Mouse (Mus musculus) brain, embryonic 18.5 days (tissue): ENCODE results near the gene Ercc6l.

ENCODE experiments used
- DNase-seq: peaks from one replicate; pipeline ENCODE4 v3.0.0-alpha.2; 2012; ENCODE audit warnings: low read depth, low spot score

The Ercc6l gene

GRCm38 (mm10) chrX:102156618-102157422, at the start of gene Ercc6l:
Gene Ercc6l, minus strand, starts transcription at chrX:102157091.
- DNase-seq = peak; percentile 87

- DNase-seq = no peak
These were observed 33.9 kb upstream of the Ercc6l start for GRCm38 (mm10) chrX:102190840-102191239.

- no peak for DNase-seq
These were observed 32.7 kb upstream of the Ercc6l start for GRCm38 (mm10) chrX:102189581-102189980.

GRCm38 (mm10) chrX:102188712-102189497, 32.0 kb upstream of the Ercc6l start, which contains the start of gene Rps4x:
Gene Rps4x, minus strand, starts transcription at chrX:102189394.
- peak; percentile 73 for DNase-seq

- no peak for DNase-seq
These were observed 30.3 kb upstream of the Ercc6l start for GRCm38 (mm10) chrX:102187023-102187699.

- DNase-seq = no peak
These were observed 25.7 kb upstream of the Ercc6l start for GRCm38 (mm10) chrX:102182575-102182974.

GRCm38 (mm10) chrX:102175538-102176287, 18.8 kb upstream of the Ercc6l start:
- no peak for DNase-seq

GRCm38 (mm10) chrX:102170900-102171299, 14.0 kb upstream of the Ercc6l start:
- DNase-seq = no peak

GRCm38 (mm10) chrX:102170135-102170534, 13.2 kb upstream of the Ercc6l start:
- no peak for DNase-seq

- no peak for DNase-seq
These were observed 12.8 kb upstream of the Ercc6l start for GRCm38 (mm10) chrX:102169724-102170123.

- DNase-seq = no peak
These were observed 10.1 kb upstream of the Ercc6l start for GRCm38 (mm10) chrX:102166986-102167385.

GRCm38 (mm10) chrX:102166521-102166920, 9.6 kb upstream of the Ercc6l start:
- DNase-seq = no peak

- DNase-seq = no peak
These were observed 6.6 kb upstream of the Ercc6l start for GRCm38 (mm10) chrX:102163529-102163928.

- no peak for DNase-seq
These were observed 6.2 kb upstream of the Ercc6l start for GRCm38 (mm10) chrX:102163096-102163495.

- no peak for DNase-seq
These were observed 3.6 kb upstream of the Ercc6l start for GRCm38 (mm10) chrX:102160528-102160927.

GRCm38 (mm10) chrX:102159778-102160177, 2.9 kb upstream of the Ercc6l start:
- no peak for DNase-seq

GRCm38 (mm10) chrX:102157423-102157791, 516 bp upstream of the Ercc6l start:
- no peak for DNase-seq

- no peak for DNase-seq
These were observed 15.7 kb downstream of the Ercc6l start for GRCm38 (mm10) chrX:102141157-102141556.

GRCm38 (mm10) chrX:102121321-102121720, 35.6 kb downstream of the Ercc6l start:
- no peak for DNase-seq

- DNase-seq = peak; percentile 95
These were observed 37.6 kb downstream of the Ercc6l start, which contains the start of gene Pin4 for GRCm38 (mm10) chrX:102119042-102119864. Gene Pin4, plus strand, starts transcription at chrX:102119447.
